Mouse (Mus musculus) testis, adult 2 months (tissue): ENCODE results near the gene Tmem246.

Source experiments
- CTCF ChIP-seq: fragments of 200-500 bp; IDR thresholded peaks from 2 replicates; pipeline ENCODE4 v1.5.1; 2012; ENCODE audit warnings: low read depth, mild to moderate bottlenecking, inconsistent platforms, low read length, moderate library complexity; ENCODE audit not compliant: control insufficient read depth, insufficient read depth, insufficient replicate concordance
- POLR2A ChIP-seq: fragments of 200-500 bp; IDR thresholded peaks from 2 replicates; pipeline ENCODE4 v1.6.1; 2012; ENCODE audit warnings: low read depth, mild to moderate bottlenecking, inconsistent platforms, low read length, moderate library complexity; ENCODE audit not compliant: control insufficient read depth

GRCm38 (mm10) chr4:49581256-49581655 lies 16.4 kb downstream of the Tmem246 start:
- no peak for TF ChIP-seq CTCF
- no peak for TF ChIP-seq POLR2A
